Mouse (Mus musculus): ENCODE data around the gene Klk4.

DNA sequence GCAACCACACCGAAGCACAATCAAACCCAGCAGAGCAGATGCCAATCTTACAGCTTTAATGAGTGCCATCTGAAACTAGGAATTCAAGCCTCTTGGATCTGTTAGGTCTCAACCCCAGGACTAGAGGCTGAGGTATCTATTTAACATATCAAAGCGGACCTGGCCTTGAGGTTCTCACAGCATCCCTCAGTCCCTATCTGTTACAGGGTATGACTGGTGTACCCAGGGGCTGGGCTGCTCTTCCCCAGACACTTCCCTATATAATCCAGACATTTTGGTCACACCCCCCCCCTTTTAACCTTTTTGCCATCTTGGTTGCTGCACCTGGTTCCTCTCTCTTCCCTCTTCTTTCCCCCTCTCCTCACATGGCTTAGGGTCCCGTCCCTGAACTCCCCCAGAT, 7.3 kb upstream of the Klk4 start:
- TF ChIP-seq POLR2A (IDR thresholded peaks at IDR 0.05; ENCODE audit: extremely low read depth, insufficient read depth, low read length) (no peak), CTCF (IDR thresholded peaks at IDR 0.05; ENCODE audit: extremely low read depth, insufficient read depth, low read length) (no peak)
